Mouse (Mus musculus): ENCODE measurements around the gene Ccs. TPM values are rescaled to one million over a fixed set of nuclear protein-coding genes. Genes with fewer than 3 reads are reported as not detected.
A peak's percentile ranks its signal among the peaks of the same experiment; 100 is the strongest.

The Ccs gene
- total and polyA plus RNA-seq, 2 experiments from 2014 or later, result 41.8 to 58.6 TPM

DNA sequence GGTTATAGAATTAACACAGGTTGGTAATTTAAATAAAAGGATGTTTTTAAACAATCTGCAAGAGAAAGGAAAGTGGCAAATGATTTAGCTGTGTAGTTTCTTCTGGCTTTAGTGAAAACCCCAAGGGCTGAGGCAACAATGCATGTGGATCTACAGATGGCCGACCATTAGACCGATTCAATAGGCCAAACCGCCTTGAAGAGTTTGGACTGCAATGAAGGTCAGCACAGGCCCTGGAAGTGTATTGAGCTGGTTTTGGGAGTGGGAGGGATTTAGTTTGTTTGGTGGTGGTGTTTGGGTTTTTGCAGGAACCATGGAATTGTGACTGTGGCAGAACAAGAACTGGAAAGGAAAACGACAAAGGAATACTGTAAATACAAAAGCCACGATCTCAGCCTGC lies 40.0 kb downstream of the Ccs start:
- no peak overlapping the region for H3K27ac ChIP-seq (ENCODE audit: low read depth)
- 90% methylated on average over 5 of the region's 5 CpGs for WGBS
- H3K4me2 ChIP-seq (ENCODE audit: low read depth, low read length), result no peak overlapping the region
- peaks cover 12% of the 10 kb centered on the region for H3K4me1 ChIP-seq (ENCODE audit: control insufficient read depth, insufficient read depth)
- no peaks in the 10 kb centered on the region for H3K27me3 ChIP-seq (ENCODE audit: control insufficient read depth, insufficient read depth, low read length)
- peaks cover 66% of the 10 kb centered on the region for H3K36me3 ChIP-seq (replicated peaks; ENCODE audit: control insufficient read depth, insufficient read depth, low read length)
- no peak overlapping the region for H3K4me3 ChIP-seq (ENCODE audit: low read depth, low read length)
- no peak for DNase-seq (ENCODE audit: low spot score)
- H3K9ac ChIP-seq (replicated peaks; ENCODE audit: low read depth, low read length), result no peak overlapping the region
- no peak for ATAC-seq (ENCODE audit: insufficient read depth, low read depth)
- TF ChIP-seq CTCF (IDR thresholded peaks at IDR 0.05; ENCODE audit: low read depth) (no peak), EP300 (IDR thresholded peaks at IDR 0.05; ENCODE audit: low read depth) (no peak)
- H3K9me3 ChIP-seq (replicated peaks; ENCODE audit: control insufficient read depth, low read length), result no peaks in the 10 kb centered on the region

DNA sequence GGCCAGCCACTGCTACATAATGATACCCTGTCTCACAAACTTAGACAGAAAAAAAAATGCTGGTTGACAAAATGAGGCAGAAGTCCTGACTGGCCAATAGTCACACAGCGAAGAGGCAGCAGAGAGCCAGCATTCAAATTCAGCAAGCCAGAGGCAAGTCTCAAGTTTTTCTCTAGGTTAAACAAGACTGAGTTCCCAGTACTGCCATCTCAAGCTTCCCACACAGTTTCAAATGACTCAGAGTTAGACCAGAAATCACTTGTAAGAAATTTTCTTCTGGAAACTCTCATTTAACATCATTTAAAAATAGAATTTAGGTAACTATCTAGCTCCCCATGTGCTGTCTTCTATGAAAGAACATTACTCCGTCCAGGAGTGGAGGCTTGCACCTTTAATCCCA lies 41.3 kb downstream of the Ccs start:
- Histone ChIP-seq H3K36me3 (replicated peaks; ENCODE audit: control insufficient read depth, insufficient read depth, low read length) (peaks cover 55% of the 10 kb centered on the region), H3K4me1 (ENCODE audit: control insufficient read depth, insufficient read depth) (peaks cover 9% of the 10 kb centered on the region), H3K4me3 (ENCODE audit: low read depth, low read length) (no peak overlapping the region), H3K9me3 (replicated peaks; ENCODE audit: control insufficient read depth, low read length) (no peaks in the 10 kb centered on the region), H3K27me3 (ENCODE audit: control insufficient read depth, insufficient read depth, low read length) (no peaks in the 10 kb centered on the region), H3K27ac (ENCODE audit: low read depth) (no peak overlapping the region), H3K4me2 (ENCODE audit: low read depth, low read length) (no peak overlapping the region), H3K9ac (replicated peaks; ENCODE audit: low read depth, low read length) (no peak overlapping the region)
- ATAC-seq (ENCODE audit: insufficient read depth, low read depth) (no peak), DNase-seq (ENCODE audit: low spot score) (no peak)
- TF ChIP-seq EP300 (IDR thresholded peaks at IDR 0.05; ENCODE audit: low read depth) (no peak), CTCF (IDR thresholded peaks at IDR 0.05; ENCODE audit: low read depth) (no peak)
- 92% methylated on average over 2 of the region's 2 CpGs for WGBS

DNA sequence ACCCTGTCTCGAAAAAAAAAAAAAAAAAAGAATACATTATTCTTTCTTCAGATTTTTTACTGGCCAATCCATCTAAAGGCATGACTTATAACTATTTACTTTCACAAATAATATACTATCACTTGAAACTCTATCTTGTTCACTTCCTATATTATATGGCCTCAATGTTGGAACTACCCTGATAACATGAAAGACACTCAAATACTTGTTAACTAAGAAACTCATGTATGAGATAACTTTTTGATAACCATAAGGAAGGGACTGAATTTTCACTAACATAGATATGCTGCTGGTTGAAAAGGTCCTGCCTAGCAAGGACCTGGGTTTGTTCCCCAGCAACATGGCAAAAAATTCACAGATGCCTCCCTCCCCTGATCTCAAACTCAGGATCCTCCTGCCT lies 43.2 kb downstream of the Ccs start:
- H3K27me3 ChIP-seq (ENCODE audit: control insufficient read depth, insufficient read depth, low read length), result no peaks in the 10 kb centered on the region
- no peaks in the 10 kb centered on the region for H3K9me3 ChIP-seq (replicated peaks; ENCODE audit: control insufficient read depth, low read length)
- ATAC-seq (ENCODE audit: insufficient read depth, low read depth) (no peak), DNase-seq (ENCODE audit: low spot score) (no peak)
- peaks cover 48% of the 10 kb centered on the region for H3K36me3 ChIP-seq (replicated peaks; ENCODE audit: control insufficient read depth, insufficient read depth, low read length)
- H3K4me3 ChIP-seq (ENCODE audit: low read depth, low read length), result no peak overlapping the region
- WGBS, result 83% methylated on average over 1 of the region's 1 CpGs
- no peak overlapping the region for H3K4me2 ChIP-seq (ENCODE audit: low read depth, low read length)
- no peak overlapping the region for H3K9ac ChIP-seq (replicated peaks; ENCODE audit: low read depth, low read length)
- H3K27ac ChIP-seq (ENCODE audit: low read depth), result no peak overlapping the region
- TF ChIP-seq EP300 (IDR thresholded peaks at IDR 0.05; ENCODE audit: low read depth) (no peak), CTCF (IDR thresholded peaks at IDR 0.05; ENCODE audit: low read depth) (no peak)
- H3K4me1 ChIP-seq (ENCODE audit: control insufficient read depth, insufficient read depth), result peaks cover 18% of the 10 kb centered on the region

DNA sequence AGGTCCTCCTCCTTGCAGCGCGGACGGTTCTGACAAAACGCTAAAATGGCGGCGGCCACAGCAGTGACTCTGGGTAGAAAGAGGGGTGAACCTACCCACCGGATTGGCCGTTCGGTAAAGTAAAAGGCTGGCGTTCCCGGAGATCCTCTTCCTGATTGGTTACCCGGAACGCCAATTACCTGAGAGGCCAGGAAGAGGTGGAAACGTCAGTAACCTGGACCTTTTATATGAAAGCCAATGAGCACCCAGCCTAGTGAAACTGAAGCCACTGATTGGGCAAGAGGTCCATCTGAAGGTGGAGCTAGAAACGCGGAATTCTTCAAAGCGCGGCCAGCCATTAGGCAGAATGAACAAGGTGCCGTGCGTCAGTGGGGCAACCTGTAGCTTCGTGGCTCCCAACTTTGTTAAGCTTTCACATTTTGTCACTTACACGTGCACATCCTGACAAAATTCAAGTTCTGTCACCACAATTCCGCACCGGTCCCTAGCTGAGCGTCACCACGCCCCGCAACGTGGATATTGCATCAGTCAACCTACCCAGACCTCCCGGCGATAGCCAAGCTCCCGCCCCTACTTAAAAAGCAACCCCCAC lies 45.2 kb downstream of the Ccs start, which contains the start of gene Rbm4:
TSS of gene Rbm4 (minus strand) at position 71 of the 592 bp plus-strand sequence.
- TF ChIP-seq EP300 (IDR thresholded peaks at IDR 0.05; ENCODE audit: low read depth) (no peak), CTCF (IDR thresholded peaks at IDR 0.05; ENCODE audit: low read depth) (no peak)
- DNase-seq (ENCODE audit: low spot score) (peak; percentile 99), ATAC-seq (ENCODE audit: insufficient read depth, low read depth) (peak; percentile 98)
- no peaks in the 10 kb centered on the region for H3K27me3 ChIP-seq (ENCODE audit: control insufficient read depth, insufficient read depth, low read length)
- peak within 1 kb of the TSS; percentile 77 for H3K9ac ChIP-seq (replicated peaks; ENCODE audit: low read depth, low read length)
- peak within 1 kb of the TSS; percentile 83 for H3K4me2 ChIP-seq (ENCODE audit: low read depth, low read length)
- H3K4me1 ChIP-seq (ENCODE audit: control insufficient read depth, insufficient read depth), result peaks cover 25% of the 10 kb centered on the region
- H3K9me3 ChIP-seq (replicated peaks; ENCODE audit: control insufficient read depth, low read length), result no peaks in the 10 kb centered on the region
- H3K36me3 ChIP-seq (replicated peaks; ENCODE audit: control insufficient read depth, insufficient read depth, low read length), result peaks cover 40% of the 10 kb centered on the region
- peak within 1 kb of the TSS; percentile 69 for H3K4me3 ChIP-seq (ENCODE audit: low read depth, low read length)
- WGBS, result 0% methylated on average over 31 of the region's 31 CpGs
- peak within 1 kb of the TSS; percentile 88 for H3K27ac ChIP-seq (ENCODE audit: low read depth)

DNA sequence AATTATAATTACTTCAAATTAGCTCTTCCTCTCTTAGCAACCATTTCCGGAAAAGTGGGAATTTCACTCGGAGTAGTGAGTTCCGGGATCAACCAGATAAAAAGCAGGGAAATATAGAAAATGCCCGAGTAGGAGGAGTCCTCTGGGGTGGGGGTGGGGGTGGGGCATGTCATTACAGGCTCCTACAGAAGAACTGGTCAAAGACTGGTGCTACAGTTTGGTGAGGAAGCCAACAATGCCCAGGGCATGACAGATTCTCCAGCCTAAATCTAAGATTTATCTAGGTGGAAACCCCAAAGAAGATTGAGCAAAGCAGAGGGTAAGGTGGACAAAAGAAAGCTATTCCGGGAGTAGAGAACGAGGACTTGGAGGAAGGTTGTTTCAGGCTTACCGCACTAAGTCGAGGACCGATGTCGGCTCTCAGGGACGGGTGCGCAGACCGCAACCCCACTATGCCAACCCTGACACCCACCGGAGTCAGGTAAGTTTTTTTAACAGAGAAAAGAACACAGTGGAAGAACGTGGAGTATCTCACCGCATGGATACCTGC lies 45.8 kb downstream of the Ccs start:
- TF ChIP-seq EP300 (IDR thresholded peaks at IDR 0.05; ENCODE audit: low read depth) (no peak), CTCF (IDR thresholded peaks at IDR 0.05; ENCODE audit: low read depth) (no peak)
- peak overlapping the region; percentile 69 for H3K4me3 ChIP-seq (ENCODE audit: low read depth, low read length)
- DNase-seq (ENCODE audit: low spot score) (peak; percentile 38), ATAC-seq (ENCODE audit: insufficient read depth, low read depth) (peak; percentile 54; the same call in 1 of the 2 replicates)
- peak overlapping the region; percentile 83 for H3K4me2 ChIP-seq (ENCODE audit: low read depth, low read length)
- no peaks in the 10 kb centered on the region for H3K9me3 ChIP-seq (replicated peaks; ENCODE audit: control insufficient read depth, low read length)
- H3K9ac ChIP-seq (replicated peaks; ENCODE audit: low read depth, low read length), result peak overlapping the region; percentile 77
- peaks cover 25% of the 10 kb centered on the region for H3K4me1 ChIP-seq (ENCODE audit: control insufficient read depth, insufficient read depth)
- no peaks in the 10 kb centered on the region for H3K27me3 ChIP-seq (ENCODE audit: control insufficient read depth, insufficient read depth, low read length)
- peak overlapping the region; percentile 88 for H3K27ac ChIP-seq (ENCODE audit: low read depth)
- peaks cover 40% of the 10 kb centered on the region for H3K36me3 ChIP-seq (replicated peaks; ENCODE audit: control insufficient read depth, insufficient read depth, low read length)
- WGBS, result 0% methylated on average over 16 of the region's 16 CpGs
